Mouse (Mus musculus): ENCODE measurements around the gene Fam186b.

Gene Fam186b

DNA sequence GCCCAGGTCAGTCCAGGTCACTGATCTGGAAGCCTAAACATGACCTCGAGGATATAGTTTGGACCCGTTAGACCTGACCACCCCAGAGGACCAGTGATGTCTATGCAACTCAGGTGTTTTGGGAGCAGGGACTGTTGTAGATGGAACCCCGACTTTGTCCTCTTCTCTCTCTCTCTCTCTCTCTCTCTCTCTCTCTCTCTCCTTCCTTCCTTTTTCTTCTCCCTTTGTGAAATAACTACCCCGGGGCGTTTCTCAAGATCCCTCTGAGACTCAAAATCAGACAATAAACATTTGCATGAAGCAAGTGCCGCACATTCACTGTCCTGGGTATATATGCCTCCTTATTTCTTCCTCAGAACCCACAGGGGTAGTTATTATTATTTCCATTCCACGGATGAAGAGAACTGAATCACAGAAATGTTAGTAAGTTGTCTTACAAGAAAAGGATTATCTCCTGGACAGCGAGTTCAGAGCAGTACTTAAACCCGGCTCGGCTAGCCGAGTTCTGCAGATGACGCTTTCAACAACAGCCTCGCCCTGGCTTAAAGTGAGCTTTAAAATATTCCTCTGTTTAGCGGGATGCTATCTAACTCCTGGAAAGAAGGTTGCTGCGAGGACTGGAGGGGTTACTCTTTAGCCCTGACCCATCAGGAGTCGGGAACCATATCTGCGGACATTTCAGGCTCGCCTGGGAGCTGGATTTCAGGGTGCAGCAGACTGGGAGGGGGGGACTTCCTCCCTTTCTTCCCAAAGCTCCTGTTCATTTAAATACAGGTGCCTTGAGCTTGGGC lies 72.7 kb downstream of the Fam186b start:
- DNase-seq = no peak

DNA sequence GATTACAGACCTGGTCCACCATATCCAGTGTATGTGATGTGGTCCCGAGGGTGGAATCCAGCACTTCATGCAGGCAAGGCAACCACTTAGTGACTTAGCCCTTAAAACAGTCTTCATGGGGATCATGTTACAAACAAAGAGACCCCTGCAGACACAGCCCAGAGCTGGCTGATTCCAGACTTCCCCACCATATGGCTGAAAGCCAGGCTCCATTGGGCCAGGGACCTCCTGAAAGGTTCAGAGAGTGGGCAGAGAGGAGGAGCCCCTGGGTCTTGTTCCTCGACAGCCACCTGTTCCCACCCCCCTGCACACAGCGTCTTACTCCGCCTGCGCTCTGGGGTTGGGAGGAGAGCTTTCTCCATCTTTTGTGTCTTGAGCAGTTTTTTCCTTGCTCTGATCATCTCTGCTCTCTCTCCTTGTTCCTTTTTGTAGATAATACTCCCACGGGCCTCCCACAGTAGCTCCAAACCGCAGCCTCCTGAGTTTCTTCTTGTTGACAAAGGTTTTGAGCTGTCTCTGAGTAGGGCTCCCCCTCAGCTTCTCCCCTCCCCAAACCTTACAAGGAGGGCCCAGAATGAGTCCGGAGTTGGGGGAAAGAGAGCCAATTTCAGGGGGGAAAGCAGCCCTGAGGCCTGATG lies 74.3 kb downstream of the Fam186b start:
- no peak for DNase-seq
